Mouse (Mus musculus): Measurements from ENCODE around the gene Mybpc2.

DNA sequence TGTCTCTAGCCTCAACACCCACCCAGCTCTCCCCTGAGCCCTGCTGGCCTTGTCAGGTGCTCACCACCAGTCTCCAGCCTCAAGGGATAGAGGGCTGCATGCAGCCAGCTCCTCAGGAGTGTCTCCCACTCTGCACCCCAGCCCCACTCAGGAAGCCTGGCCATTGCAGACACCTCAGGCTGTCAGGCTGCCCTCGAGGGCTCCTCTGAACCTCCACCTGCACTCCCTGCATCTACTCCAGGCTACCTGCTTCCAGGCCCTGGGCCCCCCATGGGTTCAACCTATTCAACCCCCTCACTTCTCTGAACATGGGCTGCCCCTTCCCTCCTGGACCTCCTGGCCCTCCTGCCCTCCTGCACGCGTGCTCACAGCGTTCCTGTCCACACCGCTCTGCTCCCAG, 33.1 kb downstream of the Mybpc2 start:
- TF ChIP-seq CTCF (IDR thresholded peaks at IDR 0.05; ENCODE audit: control insufficient read depth, insufficient read depth, insufficient replicate concordance, low read depth, low read length) (no peak), POLR2A (IDR thresholded peaks at IDR 0.05; ENCODE audit: control insufficient read depth, low read depth, low read length) (no peak)

Measured in testis, adult 2 months (tissue).